Mouse (Mus musculus) ES-E14 (cell line): Measurements from ENCODE around the gene Usp8. TPM values are rescaled to one million over a fixed set of nuclear protein-coding genes. Genes with fewer than 3 reads are reported as not detected.

ENCODE experiments used
- DNase-seq: peaks from one replicate; pipeline ENCODE4 v3.0.0-alpha.2; 2013; ENCODE audit warnings: low read depth, low spot score
- H3K27ac ChIP-seq: 2 replicates; pipeline ENCODE4 v1.5.1; 2012; ENCODE audit warnings: low read depth, mild to moderate bottlenecking, low read length, moderate library complexity, mixed read lengths; ENCODE audit not compliant: poor library complexity, insufficient read depth, severe bottlenecking
- H3K36me3 ChIP-seq: 2 replicates; pipeline ENCODE4 v1.6.1; 2012; ENCODE audit warnings: mild to moderate bottlenecking, low read length, moderate library complexity, mixed read lengths; ENCODE audit not compliant: control insufficient read depth, poor library complexity, insufficient read depth, severe bottlenecking
- H3K4me1 ChIP-seq, 2 experiments: fragments of 150-350 bp in 1 of 2; sonication (generic) in 1 of 2; 2 replicates each; pipeline ENCODE4 v1.6.1; 2012; ENCODE audit warnings: low read length in 2 of 2, mild to moderate bottlenecking in 1 of 2, mixed read lengths in 1 of 2; ENCODE audit not compliant: control insufficient read depth in 2 of 2, insufficient read depth in 2 of 2, poor library complexity in 1 of 2
- H3K4me3 ChIP-seq, 2 experiments: fragments of 150-350 bp in 1 of 2; sonication (generic) in 1 of 2; 2 replicates each; pipeline ENCODE4 v1.5.1; 2012; ENCODE audit warnings: low read length in 2 of 2, low read depth in 1 of 2, mild to moderate bottlenecking in 1 of 2, mixed read lengths in 1 of 2; ENCODE audit not compliant: insufficient read depth in 1 of 2, poor library complexity in 1 of 2, severe bottlenecking in 1 of 2
- H3K9ac ChIP-seq: 2 replicates; pipeline ENCODE4 v1.6.1; 2012; ENCODE audit warnings: low read depth, mild to moderate bottlenecking, low read length, mixed read lengths; ENCODE audit not compliant: poor library complexity, insufficient read depth, severe bottlenecking
- H3K9me3 ChIP-seq: fragments of 150-350 bp; sonication (generic); 2 replicates; pipeline ENCODE4 v1.6.1; 2012; ENCODE audit warnings: low read depth, mild to moderate bottlenecking, low read length; ENCODE audit not compliant: control insufficient read depth, insufficient read depth
- CHD2 ChIP-seq: IDR thresholded peaks from 2 replicates; pipeline ENCODE4 v1.6.1; 2014; ENCODE audit warnings: mild to moderate bottlenecking, low read depth, low read length, inconsistent platforms
- HCFC1 ChIP-seq: IDR thresholded peaks from 2 replicates; pipeline ENCODE4 v1.6.1; 2012; ENCODE audit warnings: low read length, inconsistent platforms, borderline replicate concordance; ENCODE audit not compliant: insufficient read depth
- MAFK ChIP-seq: IDR thresholded peaks from 2 replicates; pipeline ENCODE4 v1.6.1; 2014; ENCODE audit warnings: mild to moderate bottlenecking, low read depth, low read length, inconsistent platforms; ENCODE audit not compliant: insufficient read depth
- ZC3H11A ChIP-seq: IDR thresholded peaks from 2 replicates; pipeline ENCODE4 v1.6.1; 2012; ENCODE audit warnings: low read depth, mild to moderate bottlenecking, inconsistent platforms, low read length, borderline replicate concordance
- ZNF384 ChIP-seq: IDR thresholded peaks from 2 replicates; pipeline ENCODE4 v1.6.1; 2012; ENCODE audit warnings: low read depth, low read length, inconsistent platforms
- in situ Hi-C, 2 experiments: fragments of 600-800 bp; cut with MboI; formaldehyde crosslinking; loops; one replicate each; pipeline ENCODE4 v1.15.1; 2025; ENCODE audit warnings: low sequenced_read_pairs in 2 of 2, inconsistent platforms in 1 of 2; ENCODE audit not compliant: unreplicated experiment in 2 of 2
- total RNA-seq: library from RNA; depleted of rRNA; stranded (reverse); fragments of 300-350 nt; gene quantifications from 2 replicates; pipeline ENCODE4 v1.2.3, GENCODE M21; 2012; rRNA removed

Usp8 gene
- total RNA-seq, 1 experiment, result 34.6 TPM

DNA sequence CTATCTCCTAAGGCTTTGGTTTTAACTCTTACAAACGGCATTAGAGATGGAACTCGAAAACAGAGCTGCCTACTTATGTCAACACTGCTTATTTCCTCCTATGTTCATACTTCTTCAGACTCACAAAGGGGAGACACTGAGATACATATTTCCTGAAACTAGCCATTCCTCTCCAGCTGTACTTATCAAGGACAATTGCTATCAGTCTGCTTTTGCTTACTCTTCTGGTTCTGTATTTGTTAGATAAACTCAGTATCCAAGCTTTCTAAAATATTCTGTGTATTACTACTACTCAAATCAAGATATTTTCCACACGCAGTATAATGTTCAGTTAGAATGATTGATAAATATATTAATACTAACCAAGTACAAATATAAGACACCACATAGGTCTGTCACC, 94.9 kb downstream of the Usp8 start:
- no peaks in the 10 kb centered on the region for H3K9me3 ChIP-seq
- H3K4me1 ChIP-seq, result no peaks in the 10 kb centered on the region
- H3K36me3 ChIP-seq, result peaks cover 14% of the 10 kb centered on the region
- in situ Hi-C loops, result no loop called here
- H3K27ac ChIP-seq, result no peak overlapping the region
- no peak for DNase-seq
- no peak for TF ChIP-seq HCFC1
- TF ChIP-seq ZC3H11A, result no peak
- TF ChIP-seq ZNF384, result no peak
- TF ChIP-seq MAFK, result no peak
- TF ChIP-seq CHD2, result no peak
- H3K4me3 ChIP-seq, result no peak overlapping the region
- no peak overlapping the region for H3K9ac ChIP-seq

Other genes with a start within 250 kb of the Usp8 start
- gene Atp8b4, start 206.7 kb upstream of the Usp8 start, total RNA-seq, result 0.21 and 0.27 TPM in 2 replicates
- gene Slc27a2, start 154.9 kb upstream of the Usp8 start, total RNA-seq, result 51.3 and 121 TPM in 2 replicates
- 1.4 and 1.7 TPM in 2 replicates for gene Hdc, start 88.0 kb upstream of the Usp8 start, total RNA-seq
- 19.0 and 21.8 TPM in 2 replicates for gene Gabpb1, start 31.0 kb upstream of the Usp8 start, total RNA-seq
- 3.4 and 3.9 TPM in 2 replicates for gene Usp50, start 76.1 kb downstream of the Usp8 start, total RNA-seq
- gene Trpm7, start 168.9 kb downstream of the Usp8 start, total RNA-seq, result 45.1 and 47.1 TPM in 2 replicates
- gene Sppl2a, start 225.9 kb downstream of the Usp8 start, total RNA-seq, result 15.2 and 18.3 TPM in 2 replicates